Mouse (Mus musculus) left cerebral cortex, adult 9 months (tissue): ENCODE measurements around the gene Mtfr1l.

Source experiments
- DNase-seq, 2 experiments: peaks; one replicate each; pipeline ENCODE4 v3.0.0; 2022; ENCODE audit warnings: low spot score in 2 of 2

Mtfr1l gene

GRCm38 (mm10) chr4:134489986-134490665 is 45.1 kb downstream of the Mtfr1l start:
- no peak for DNase-seq

- DNase-seq: no peak
Measured at GRCm38 (mm10) chr4:134488211-134488610, 47.0 kb downstream of the Mtfr1l start.

GRCm38 (mm10) chr4:134485151-134485900 is 49.9 kb downstream of the Mtfr1l start:
- no peak for DNase-seq

DNA sequence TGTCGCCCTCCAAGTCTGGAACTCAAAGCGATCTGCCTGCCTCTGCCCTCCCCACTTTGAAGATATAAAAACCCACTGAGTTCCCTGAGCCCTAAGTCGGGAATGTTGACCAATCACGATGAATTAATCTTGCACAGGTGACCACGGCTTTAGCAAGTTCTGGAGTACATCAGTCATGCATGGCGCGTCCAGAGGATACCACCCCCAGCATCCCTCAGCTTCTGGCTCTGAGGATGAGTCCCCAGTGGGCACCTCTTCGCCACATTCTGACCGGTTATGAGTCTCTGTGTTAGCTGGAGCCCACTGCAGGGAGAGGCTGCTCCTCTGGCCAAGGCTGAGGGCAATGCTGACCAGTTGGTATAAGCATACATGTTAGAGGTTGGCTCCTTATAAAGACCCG is 51.0 kb downstream of the Mtfr1l start:
- DNase-seq: no peak

- peak in 1 of 2 experiments; percentile 71 for DNase-seq
Measured at GRCm38 (mm10) chr4:134483696-134484095, 51.5 kb downstream of the Mtfr1l start.

- no peak for DNase-seq
Measured at GRCm38 (mm10) chr4:134483078-134483688, 52.0 kb downstream of the Mtfr1l start.

DNA sequence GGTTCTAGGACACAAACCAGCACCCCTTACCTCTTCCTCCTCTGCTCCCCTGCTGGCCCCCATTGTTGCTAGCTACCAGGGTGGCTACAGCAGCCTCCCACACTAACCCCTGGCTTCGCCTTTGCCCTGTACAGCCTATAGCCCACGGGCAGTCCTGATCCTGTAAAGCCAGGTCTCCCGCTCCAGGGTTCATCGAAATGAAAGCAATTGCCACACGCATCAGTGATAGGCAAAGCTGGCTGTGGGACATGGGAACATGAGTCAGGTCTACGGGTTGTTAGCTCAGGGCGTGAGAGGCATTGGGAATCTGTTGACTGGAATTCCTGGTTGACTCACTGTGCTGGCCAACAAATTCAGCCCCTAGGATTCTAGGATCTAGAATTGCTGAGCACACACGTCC is 52.7 kb downstream of the Mtfr1l start:
- no peak for DNase-seq

GRCm38 (mm10) chr4:134481270-134481669 is 53.9 kb downstream of the Mtfr1l start:
- DNase-seq: no peak

GRCm38 (mm10) chr4:134480864-134481263 is 54.3 kb downstream of the Mtfr1l start:
- peak in 1 of 2 experiments; percentile 85 for DNase-seq

GRCm38 (mm10) chr4:134479839-134480238 is 55.3 kb downstream of the Mtfr1l start:
- DNase-seq: no peak

DNA sequence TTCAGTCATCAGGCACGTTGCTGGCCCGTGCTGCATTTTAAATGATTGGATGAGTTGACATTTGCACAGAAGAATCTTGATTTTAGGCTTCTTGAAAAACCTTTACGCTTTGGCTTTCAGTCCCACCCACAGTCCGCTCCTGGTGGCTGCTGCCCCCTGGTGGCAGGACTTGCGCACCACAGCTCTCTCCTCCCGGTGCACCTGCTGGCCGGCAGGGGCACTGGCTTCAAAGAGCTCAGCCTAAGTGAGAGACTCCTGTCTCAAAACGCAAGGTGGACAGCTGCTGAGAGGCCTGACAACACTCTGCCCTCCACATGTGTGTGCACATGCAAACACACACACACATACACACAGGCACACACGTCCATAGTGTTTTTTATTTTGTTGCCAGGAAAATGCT is 57.2 kb downstream of the Mtfr1l start:
- peak in 1 of 2 experiments; percentile 96 for DNase-seq

DNA sequence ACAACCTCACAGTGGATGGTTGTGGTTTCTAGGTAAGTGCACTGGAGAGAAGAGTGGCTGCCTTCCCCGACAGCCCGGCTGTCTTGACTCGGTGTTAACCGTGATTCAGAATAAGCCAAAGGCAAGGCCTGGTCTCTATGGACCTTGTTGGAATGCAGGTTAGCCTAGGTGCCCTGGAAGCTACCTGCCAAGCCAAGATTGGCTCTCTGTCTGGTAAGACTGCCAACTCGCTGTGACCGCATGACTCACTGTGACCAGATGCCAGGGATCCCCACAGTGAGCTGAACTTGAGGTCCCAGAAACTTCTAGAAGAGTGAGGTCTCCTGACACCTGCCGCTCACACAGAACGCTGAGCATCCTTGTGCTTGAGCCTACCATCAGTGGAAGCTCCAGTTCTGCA is 58.3 kb downstream of the Mtfr1l start:
- no peak for DNase-seq
